Mouse (Mus musculus) liver, adult 2 months (tissue): ENCODE results near the gene Hip1.
"Not testable (repeated sequence)": the region's sequence is repeated elsewhere in the genome, so short reads cannot be mapped to it uniquely, and the experiment has no call there.

ENCODE experiments used
- CTCF ChIP-seq: fragments of 200-500 bp; IDR thresholded peaks from 2 replicates; pipeline ENCODE4 v1.5.1; 2011; ENCODE audit warnings: low read depth, low read length, control low read depth
- POLR2A ChIP-seq: fragments of 200-500 bp; IDR thresholded peaks from 2 replicates; pipeline ENCODE4 v1.6.1; 2011; ENCODE audit warnings: low read length, control low read depth; ENCODE audit not compliant: insufficient read depth; ENCODE audit errors: extremely low read depth

DNA sequence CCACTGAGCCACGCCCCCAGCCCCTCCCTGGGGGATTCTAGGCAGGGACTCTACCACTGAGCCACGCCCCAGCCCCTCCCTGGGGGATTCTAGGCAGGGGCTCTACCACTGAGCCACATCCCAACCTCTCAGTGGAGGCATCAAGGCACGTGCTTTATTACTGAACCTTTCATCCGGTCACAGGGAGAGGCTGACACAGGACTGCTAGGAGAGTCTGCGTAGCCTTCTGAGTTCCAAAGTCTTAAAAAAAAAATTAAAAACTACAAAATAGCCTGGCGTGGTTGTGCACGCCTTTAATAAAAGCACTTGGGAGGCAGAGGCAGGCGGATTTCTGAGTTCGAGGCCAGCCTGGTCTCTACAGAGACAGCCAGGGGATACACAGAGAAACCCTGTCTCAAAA, 175.7 kb downstream of the Hip1 start:
- TF ChIP-seq CTCF, POLR2A: not testable (repeated sequence)
